Mouse (Mus musculus) kidney, embryonic 16.5 days (tissue): Measurements from ENCODE around the gene Scrn2. TPM values are rescaled to one million over a fixed set of nuclear protein-coding genes. Genes with fewer than 3 reads are reported as not detected.

ENCODE experiments used
- ATAC-seq: fragments of 200-750 bp; cut with Nextera tagmentation; 2 replicates; pipeline ENCODE4 v1.8.0; 2017; ENCODE audit warnings: moderate TSS enrichment; ENCODE audit not compliant: low FRiP score, low TSS enrichment
- H3K27ac ChIP-seq: fragments of 300-500 bp; sonication (generic); 2 replicates; pipeline ENCODE4 v1.5.1; 2014; ENCODE audit warnings: low read length
- H3K27me3 ChIP-seq: fragments of 300-500 bp; sonication (generic); 2 replicates; pipeline ENCODE4 v1.6.1; 2014; ENCODE audit warnings: low read length, control low read depth, mixed read lengths; ENCODE audit not compliant: insufficient read depth
- H3K36me3 ChIP-seq: fragments of 300-500 bp; sonication (generic); 2 replicates; pipeline ENCODE4 v1.6.1; 2014; ENCODE audit warnings: low read length, control low read depth, mixed read lengths; ENCODE audit not compliant: insufficient read depth
- H3K4me1 ChIP-seq: fragments of 300-500 bp; sonication (generic); 2 replicates; pipeline ENCODE4 v1.6.1; 2014; ENCODE audit warnings: low read length, control low read depth, mixed read lengths; ENCODE audit not compliant: insufficient read depth
- H3K4me2 ChIP-seq: fragments of 300-500 bp; sonication (generic); replicated peaks from 2 replicates; pipeline ENCODE4 v1.6.1; 2014; ENCODE audit warnings: low read depth, low read length
- H3K4me3 ChIP-seq: fragments of 300-500 bp; sonication (generic); 2 replicates; pipeline ENCODE4 v1.5.1; 2014; ENCODE audit warnings: mild to moderate bottlenecking, low read length
- H3K9ac ChIP-seq: fragments of 300-500 bp; sonication (generic); replicated peaks from 2 replicates; pipeline ENCODE4 v1.6.1; 2014; ENCODE audit warnings: low read length
- H3K9me3 ChIP-seq: fragments of 300-500 bp; sonication (generic); 2 replicates; pipeline ENCODE4 v1.6.1; 2016; ENCODE audit warnings: low read length, control low read depth
- WGBS: fragments of 180-500 bp; shearing (Covaris S2); extraction: QIAGEN DNeasy Blood & Tissue Kit; methylation state at CpG from one replicate; pipeline ENCODE4 v1.1.7; 2014; 5-methylcytosine and 5-hydroxymethylcytosine counted together
- polyA plus RNA-seq: library from polyadenylated mRNA; unstranded; fragments of >200 nt; fragmentation: Nextera tagmentation; extraction: Ambion mirVana; gene quantifications from 2 replicates; pipeline ENCODE4 v1.2.1, GENCODE M21; 2015

Gene Scrn2
- polyA plus RNA-seq, 1 experiment from 2014 or later: 50.9 TPM

- Histone ChIP-seq H3K27me3 (no peaks in the 10 kb centered on the region), H3K27ac (no peak overlapping the region), H3K9me3 (no peaks in the 10 kb centered on the region), H3K36me3 (peaks cover 6% of the 10 kb centered on the region; the same call in 1 of the 2 replicates), H3K9ac (no peak overlapping the region), H3K4me1 (no peaks in the 10 kb centered on the region), H3K4me2 (no peak overlapping the region), H3K4me3 (no peak overlapping the region)
- no peak for ATAC-seq
- 47% methylated on average over 22 of the region's 22 CpGs for WGBS
Measured at GRCm38 (mm10) chr11:97066656-97067360, 37.1 kb downstream of the Scrn2 start.

- Histone ChIP-seq H3K4me1 (no peaks in the 10 kb centered on the region), H3K36me3 (peaks cover 6% of the 10 kb centered on the region; the same call in 1 of the 2 replicates), H3K4me3 (no peak overlapping the region), H3K4me2 (no peak overlapping the region), H3K9ac (no peak overlapping the region), H3K27me3 (no peaks in the 10 kb centered on the region), H3K27ac (no peak overlapping the region), H3K9me3 (no peaks in the 10 kb centered on the region)
- WGBS: 64% methylated on average over 1 of the region's 1 CpGs
- no peak for ATAC-seq
Measured at GRCm38 (mm10) chr11:97069333-97069732, 39.6 kb downstream of the Scrn2 start.

- Histone ChIP-seq H3K27ac (no peak overlapping the region), H3K36me3 (peaks cover 6% of the 10 kb centered on the region; the same call in 1 of the 2 replicates), H3K4me1 (no peaks in the 10 kb centered on the region), H3K4me3 (no peak overlapping the region), H3K27me3 (no peaks in the 10 kb centered on the region), H3K4me2 (no peak overlapping the region), H3K9ac (no peak overlapping the region), H3K9me3 (no peaks in the 10 kb centered on the region)
- no peak for ATAC-seq
- WGBS: 81% methylated on average over 2 of the region's 2 CpGs
Measured at GRCm38 (mm10) chr11:97069770-97070169, 40.0 kb downstream of the Scrn2 start.

GRCm38 (mm10) chr11:97071129-97071528, 41.4 kb downstream of the Scrn2 start:
- whole genome bisulfite sequencing: 48% methylated on average over 1 of the region's 1 CpGs
- no peaks in the 10 kb centered on the region for H3K4me1 ChIP-seq
- no peaks in the 10 kb centered on the region for H3K9me3 ChIP-seq
- no peaks in the 10 kb centered on the region for H3K27me3 ChIP-seq
- no peak for ATAC-seq
- peaks cover 6% of the 10 kb centered on the region; the same call in 1 of the 2 replicates for H3K36me3 ChIP-seq
- no peak overlapping the region for H3K4me2 ChIP-seq
- no peak overlapping the region for H3K9ac ChIP-seq
- no peak overlapping the region for H3K27ac ChIP-seq
- no peak overlapping the region for H3K4me3 ChIP-seq

GRCm38 (mm10) chr11:97072533-97072932, 42.8 kb downstream of the Scrn2 start:
- no peak for ATAC-seq

GRCm38 (mm10) chr11:97074235-97074634, 44.5 kb downstream of the Scrn2 start:
- H3K36me3 ChIP-seq: no peaks in the 10 kb centered on the region
- no peaks in the 10 kb centered on the region for H3K9me3 ChIP-seq
- ATAC-seq: no peak
- no peaks in the 10 kb centered on the region for H3K4me1 ChIP-seq
- no peak overlapping the region for H3K9ac ChIP-seq
- no peak overlapping the region for H3K4me3 ChIP-seq
- no peak overlapping the region for H3K4me2 ChIP-seq
- H3K27ac ChIP-seq: no peak overlapping the region
- WGBS: 62% methylated on average over 8 of the region's 8 CpGs
- no peaks in the 10 kb centered on the region for H3K27me3 ChIP-seq

More at GRCm38 (mm10) chr11:97072533-97072932, 42.8 kb downstream of the Scrn2 start:
- WGBS: 33% methylated on average over 3 of the region's 3 CpGs
- Histone ChIP-seq H3K36me3 (0 out of 2 replicates have a peak, but pooled peaks cover 3% of the 10 kb centered on the region), H3K27ac (no peak overlapping the region), H3K27me3 (no peaks in the 10 kb centered on the region), H3K9ac (no peak overlapping the region), H3K4me3 (no peak overlapping the region), H3K9me3 (no peaks in the 10 kb centered on the region), H3K4me1 (no peaks in the 10 kb centered on the region), H3K4me2 (no peak overlapping the region)

GRCm38 (mm10) chr11:97078751-97079150, 49.0 kb downstream of the Scrn2 start:
- H3K27me3 ChIP-seq: no peaks in the 10 kb centered on the region
- H3K4me1 ChIP-seq: peaks cover 8% of the 10 kb centered on the region
- H3K4me2 ChIP-seq: no peak overlapping the region
- no peaks in the 10 kb centered on the region for H3K36me3 ChIP-seq
- 48% methylated on average over 4 of the region's 4 CpGs for WGBS
- H3K4me3 ChIP-seq: no peak overlapping the region
- no peak overlapping the region for H3K9ac ChIP-seq
- H3K27ac ChIP-seq: no peak overlapping the region
- ATAC-seq: no peak
- H3K9me3 ChIP-seq: no peaks in the 10 kb centered on the region

GRCm38 (mm10) chr11:97080291-97080690, 50.6 kb downstream of the Scrn2 start:
- WGBS: 55% methylated on average over 9 of the region's 9 CpGs

GRCm38 (mm10) chr11:97082977-97083376, 53.2 kb downstream of the Scrn2 start:
- Histone ChIP-seq H3K27me3 (0 out of 2 replicates have a peak, but pooled peaks cover 3% of the 10 kb centered on the region), H3K27ac (no peak overlapping the region), H3K9ac (no peak overlapping the region), H3K36me3 (no peaks in the 10 kb centered on the region), H3K4me1 (peaks cover 12% of the 10 kb centered on the region), H3K9me3 (no peaks in the 10 kb centered on the region), H3K4me2 (no peak overlapping the region), H3K4me3 (no peak overlapping the region)
- no peak for ATAC-seq
- 36% methylated on average over 11 of the region's 11 CpGs for WGBS

More at GRCm38 (mm10) chr11:97080291-97080690, 50.6 kb downstream of the Scrn2 start:
- no peak for ATAC-seq
- Histone ChIP-seq H3K4me1 (peaks cover 12% of the 10 kb centered on the region), H3K27ac (no peak overlapping the region), H3K36me3 (no peaks in the 10 kb centered on the region), H3K9me3 (no peaks in the 10 kb centered on the region), H3K27me3 (0 out of 2 replicates have a peak, but pooled peaks cover 3% of the 10 kb centered on the region), H3K9ac (no peak overlapping the region), H3K4me3 (no peak overlapping the region), H3K4me2 (no peak overlapping the region)
